Mouse (Mus musculus) thymus, postnatal 36 days (tissue): ENCODE measurements around the gene Cadps2.

Experiments
- DNase-seq, 2 experiments: peaks; one replicate each; pipeline ENCODE4 v3.0.0; 2022; ENCODE audit warnings: mixed read lengths in 2 of 2

Gene Cadps2

DNA sequence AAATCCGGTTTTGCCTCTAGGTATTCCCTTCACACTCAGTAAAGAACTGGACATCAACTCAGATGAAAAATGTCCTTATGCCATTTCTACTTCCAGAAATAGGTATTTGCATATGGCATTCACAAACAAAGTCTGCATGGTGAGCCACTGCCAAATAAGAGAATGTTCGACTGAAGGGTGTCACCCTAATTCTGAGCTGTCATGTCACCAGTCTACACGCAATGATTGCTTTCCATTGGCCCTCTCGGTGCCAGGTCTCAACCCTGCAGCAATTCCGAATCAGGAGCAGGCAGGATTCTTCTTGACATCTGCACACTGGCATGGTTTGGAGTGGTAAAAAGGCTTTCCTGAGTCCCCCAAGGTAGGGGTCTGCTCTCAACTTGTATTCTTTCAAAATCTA lies 316.7 kb downstream of the Cadps2 start:
- DNase-seq, result no peak

DNA sequence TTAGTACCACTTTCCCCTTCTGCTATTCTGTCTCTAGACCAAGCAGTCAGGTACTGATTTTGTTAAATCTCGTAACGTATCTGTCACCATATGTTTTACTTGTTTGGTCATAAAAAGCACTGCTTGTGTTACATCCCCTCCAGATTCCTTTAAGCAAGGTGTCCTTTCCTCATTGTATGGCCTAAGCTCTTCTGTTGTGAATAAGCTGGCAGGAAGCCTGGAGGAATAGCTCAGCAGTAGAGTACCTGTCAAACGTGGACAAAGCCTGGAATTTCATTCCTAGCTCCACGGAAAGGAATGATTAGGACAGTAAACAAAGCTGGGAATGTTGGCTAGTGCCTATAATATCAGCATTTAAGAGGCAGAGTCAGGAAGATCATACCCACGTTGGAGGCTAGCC lies 340.6 kb downstream of the Cadps2 start:
- DNase-seq, result no peak

DNA sequence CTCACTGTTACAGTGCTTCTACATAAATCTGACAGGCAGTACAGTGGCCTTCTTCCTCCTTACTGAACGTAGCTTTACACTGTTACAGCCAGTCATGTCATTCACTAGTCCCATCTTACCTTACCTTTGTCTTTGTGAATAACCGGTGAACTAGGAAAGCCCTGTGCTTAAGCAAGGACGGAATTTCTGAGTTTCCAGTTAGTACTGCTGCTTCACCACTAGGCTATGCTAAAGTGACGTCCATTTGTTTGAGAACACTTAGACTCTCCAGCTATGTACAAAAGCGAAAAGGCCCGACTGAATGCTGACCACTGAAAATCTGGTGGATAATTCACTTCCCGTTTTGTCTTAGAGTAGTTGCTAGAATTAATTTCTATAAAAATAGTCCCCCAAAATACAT lies 347.4 kb downstream of the Cadps2 start:
- DNase-seq, result no peak

DNA sequence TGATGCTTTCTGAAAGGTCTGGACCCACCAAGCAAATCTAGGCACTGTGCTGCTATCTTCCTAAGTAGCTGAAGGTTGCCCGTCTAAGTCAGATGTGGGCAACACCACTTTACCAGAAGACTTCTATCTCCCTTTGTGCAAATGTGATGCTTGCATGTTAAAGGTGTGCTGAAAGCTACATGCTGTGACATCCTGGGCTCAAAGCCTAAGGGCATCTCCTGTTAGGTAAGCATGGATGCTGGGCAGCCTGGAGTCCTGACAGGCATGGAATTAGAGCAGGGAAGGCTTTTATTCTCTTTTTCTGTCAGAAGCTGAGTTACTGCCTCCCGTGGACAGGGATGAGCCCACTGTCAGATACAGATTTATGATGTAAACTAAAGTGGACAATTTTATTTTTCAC lies 348.8 kb downstream of the Cadps2 start:
- DNase-seq, result no peak

DNA sequence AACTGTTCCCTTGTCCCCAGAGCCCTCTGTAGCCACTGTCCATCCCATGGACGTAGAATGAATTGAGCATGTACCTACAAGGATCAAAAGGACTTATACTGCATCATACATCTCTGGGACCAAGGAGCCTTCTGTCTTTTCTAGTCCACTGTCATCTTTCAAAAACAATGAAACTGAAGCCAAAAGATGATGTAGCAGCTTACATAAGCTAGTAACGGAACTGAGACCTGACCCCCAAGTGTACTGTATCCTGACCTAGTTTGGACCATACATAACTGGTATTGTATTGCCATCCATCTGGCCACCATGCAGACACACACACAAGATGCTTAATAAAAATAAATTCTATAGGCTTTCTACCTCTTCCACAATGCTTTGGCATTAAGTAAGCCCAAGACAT lies 350.2 kb downstream of the Cadps2 start:
- DNase-seq, result no peak

DNA sequence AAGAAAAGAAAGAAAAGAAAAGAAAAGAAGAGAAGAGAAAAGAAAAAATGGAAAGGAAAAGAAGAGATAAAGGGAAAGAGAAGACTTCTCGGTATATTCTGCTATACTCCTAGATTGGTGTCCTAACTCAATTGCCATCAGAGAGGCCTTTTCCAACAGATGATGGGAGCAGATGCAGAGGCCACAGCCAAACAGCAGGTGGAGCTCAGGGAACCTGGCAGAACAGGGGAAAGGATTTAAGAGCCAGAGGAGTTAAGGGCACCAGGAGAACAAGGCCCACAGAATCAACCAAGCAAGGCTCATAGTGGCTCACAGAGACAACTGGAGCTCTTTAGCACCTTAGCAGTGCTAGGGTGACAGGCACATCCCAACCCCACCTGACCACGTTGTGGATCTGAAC lies 366.5 kb downstream of the Cadps2 start:
- no peak for DNase-seq

DNA sequence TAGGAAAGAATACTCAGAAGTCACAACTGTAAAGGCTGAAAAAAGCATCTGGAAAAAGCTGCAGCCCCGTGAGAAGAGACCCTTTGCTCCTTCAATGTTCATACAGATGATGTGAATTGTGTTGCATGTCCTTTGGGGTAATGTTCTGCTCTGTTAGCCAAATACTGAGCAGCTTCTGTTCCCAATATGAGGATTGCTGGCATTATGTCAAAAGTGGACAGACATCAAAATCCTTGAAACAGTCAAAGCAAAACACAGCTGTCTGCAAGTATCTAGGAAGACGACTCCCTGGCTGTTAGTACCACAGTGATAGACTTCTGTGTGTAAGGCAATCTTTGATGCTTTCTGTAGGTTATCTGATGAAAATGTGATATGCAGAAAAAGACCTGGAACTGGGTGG lies 367.4 kb downstream of the Cadps2 start:
- DNase-seq, result no peak

DNA sequence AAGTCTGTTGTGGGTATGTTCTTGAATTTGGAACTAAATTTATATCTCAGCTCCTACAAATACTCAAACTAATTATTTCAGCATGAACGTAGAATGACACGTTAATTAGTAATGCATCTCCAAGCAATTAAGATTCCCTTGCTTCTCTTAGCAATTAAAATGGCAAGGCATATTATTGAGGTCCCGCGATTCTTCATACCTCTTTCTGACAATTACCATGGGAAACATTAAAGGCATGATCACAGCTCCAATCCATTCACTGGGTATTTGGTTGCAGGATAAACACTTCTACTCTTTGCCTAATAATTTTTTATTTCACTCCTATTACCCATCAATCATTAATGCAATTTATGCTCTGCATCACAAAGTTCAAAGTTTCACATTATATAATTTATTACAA lies 371.3 kb downstream of the Cadps2 start:
- no peak for DNase-seq

DNA sequence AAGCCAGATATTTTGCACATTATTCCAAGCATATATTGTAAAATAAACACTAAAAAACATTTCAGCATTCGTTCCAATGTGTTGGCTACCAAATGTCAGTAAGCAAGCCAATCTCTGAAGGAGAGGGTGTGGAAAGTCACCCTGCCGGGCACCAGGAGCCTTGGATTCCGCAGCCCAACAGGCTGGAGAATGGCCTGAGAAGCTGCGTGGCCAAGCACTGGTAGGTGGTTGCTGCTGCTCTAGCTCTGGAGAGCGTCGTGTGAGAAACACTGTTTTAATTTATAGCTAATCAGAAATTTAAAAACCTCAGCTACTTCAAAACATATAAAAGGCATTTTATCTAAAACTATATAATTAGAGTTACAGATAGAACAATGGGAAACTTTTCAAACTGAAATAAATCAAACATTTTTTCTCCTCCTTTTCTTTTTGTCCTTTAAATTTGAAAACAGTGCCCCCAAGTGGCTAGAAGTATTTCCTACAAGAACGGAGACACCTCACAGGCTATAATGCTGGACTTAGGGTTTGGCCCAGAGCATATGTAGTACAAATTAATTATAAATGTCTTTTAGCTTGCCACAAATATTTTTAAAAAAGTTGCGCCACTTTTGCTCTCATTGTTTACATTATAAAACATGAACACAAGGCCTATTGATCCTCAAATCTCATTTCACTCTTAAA lies 376.5 kb downstream of the Cadps2 start:
- no peak for DNase-seq

DNA sequence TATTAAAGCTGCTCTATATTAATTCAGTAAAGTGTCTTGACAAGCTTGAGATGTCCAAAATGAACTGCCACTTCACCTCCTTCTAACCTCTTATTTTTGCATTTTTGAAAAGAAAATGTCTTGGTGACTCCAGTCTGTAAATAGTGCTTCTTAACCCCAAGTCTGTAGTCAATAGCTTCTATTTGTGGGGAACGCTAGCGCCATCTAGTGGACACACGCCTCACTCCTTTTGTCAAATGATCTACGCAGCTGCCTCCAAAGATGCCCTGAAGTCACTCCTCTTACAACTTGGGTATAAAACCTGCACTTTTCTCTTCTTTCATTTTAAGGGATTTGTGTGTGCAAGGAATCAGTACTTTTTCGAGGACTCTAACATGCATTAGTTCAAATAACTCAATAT lies 381.5 kb downstream of the Cadps2 start:
- no peak for DNase-seq

DNA sequence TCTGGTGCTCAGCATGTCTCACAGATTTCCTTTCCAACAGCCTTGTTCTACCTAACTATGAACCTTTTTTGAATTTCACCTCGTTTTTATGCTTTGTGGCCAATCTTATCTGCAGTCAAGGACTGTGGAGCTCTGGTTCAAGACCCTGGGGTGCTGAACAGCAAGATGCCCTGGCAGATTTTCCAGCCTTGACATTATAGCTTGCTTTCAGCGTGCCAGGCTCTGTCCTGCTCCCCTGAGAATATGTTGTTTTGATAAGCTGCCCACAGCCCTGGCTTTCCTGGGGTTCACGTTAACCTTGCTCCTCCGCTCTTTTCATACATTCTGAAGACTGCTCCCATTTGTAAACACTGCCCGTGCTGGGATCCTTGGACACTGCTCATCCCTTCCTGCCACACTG lies 385.3 kb downstream of the Cadps2 start:
- DNase-seq, result no peak

DNA sequence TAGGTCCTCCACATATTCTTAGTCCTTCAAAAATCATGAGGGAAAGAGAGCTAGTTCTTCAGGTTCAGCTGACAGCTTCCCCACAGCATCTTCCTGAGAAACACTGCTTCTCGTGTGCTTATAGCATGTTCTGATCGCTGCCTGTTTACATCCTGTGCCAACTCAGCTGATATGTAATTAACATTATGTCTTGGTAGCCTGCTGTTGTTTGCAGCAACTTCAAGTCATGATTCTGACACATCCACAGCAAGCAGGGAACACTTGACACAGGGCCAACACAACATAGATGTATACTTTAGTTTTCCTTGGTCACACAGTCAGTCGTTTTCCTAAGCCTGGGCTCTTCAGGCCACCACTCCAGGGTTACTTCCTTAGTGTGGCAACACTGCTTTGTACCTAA lies 399.3 kb downstream of the Cadps2 start:
- no peak for DNase-seq

DNA sequence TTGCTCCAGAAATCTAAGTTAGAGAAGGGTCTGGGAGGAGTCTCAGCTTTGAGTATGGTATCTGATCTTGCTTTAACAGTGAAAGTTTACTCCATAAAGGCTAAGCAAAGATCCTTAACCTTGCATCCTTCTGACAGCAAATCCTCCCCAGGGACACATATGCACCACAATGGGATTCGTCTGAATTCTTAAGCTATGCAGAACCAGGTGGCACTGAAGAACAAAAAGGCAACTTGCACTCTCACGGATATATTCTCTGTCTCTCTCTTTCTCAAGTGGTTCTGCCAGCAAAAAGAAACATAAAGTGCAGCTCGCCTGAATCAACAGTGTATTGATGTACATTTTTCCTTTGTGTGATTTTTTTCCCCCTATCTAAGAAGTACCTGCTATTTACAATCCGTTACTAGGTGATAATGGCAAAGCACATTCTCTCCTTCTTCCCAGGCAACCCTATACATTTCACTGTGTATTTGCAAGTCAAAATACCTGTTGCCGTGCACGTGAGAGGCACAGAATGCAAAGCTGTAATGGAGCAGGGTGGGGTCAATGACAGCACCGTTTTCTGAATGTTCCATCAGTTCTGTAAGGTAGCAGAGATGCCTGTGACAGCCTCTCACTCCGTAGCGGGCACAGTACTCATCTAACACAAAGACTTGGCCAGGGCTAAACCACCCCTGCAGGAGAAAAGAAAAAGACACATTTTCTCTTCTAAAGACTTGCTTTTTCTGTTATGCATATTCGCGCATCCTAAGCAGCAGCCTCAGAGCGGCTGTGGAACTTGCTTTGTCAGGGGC lies 428.8 kb downstream of the Cadps2 start:
- DNase-seq, result no peak

DNA sequence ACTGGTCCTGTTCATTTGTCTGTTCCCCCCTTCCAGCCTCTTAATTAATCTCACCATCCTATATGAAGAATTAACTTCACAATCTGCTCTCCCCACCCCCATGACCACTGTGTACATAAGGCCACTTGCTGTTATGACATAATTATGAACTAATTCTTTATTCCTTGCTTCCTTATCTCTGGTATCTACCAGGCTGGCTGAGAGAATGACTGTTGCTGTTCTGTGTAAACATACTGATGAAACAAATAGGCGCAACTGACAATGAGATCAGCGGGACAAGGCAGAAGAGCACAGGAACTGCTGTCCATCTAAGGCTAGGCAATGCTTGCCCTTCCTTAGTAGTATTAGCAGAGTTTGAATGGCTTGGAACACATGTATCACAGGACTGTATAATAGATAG lies 445.1 kb downstream of the Cadps2 start:
- DNase-seq, result no peak

DNA sequence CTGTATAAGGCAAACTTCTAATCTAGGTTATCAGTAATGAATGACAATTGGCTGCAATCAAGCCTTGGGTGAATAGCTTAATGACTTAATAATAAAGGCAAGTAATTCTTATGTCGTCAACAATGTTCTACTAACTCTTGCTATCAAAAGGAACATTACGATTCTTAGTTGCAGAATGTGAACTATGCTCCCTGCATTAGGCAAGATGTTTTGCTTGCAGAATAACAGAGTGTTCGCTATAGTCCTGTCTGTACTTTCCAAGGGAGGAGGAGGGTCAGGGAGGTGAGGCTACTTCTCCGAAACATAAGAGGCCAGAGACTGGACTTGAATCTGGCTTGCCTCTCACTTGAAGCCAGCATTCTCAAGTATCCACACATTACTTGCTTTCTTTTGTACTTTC lies 446.5 kb downstream of the Cadps2 start:
- no peak for DNase-seq

DNA sequence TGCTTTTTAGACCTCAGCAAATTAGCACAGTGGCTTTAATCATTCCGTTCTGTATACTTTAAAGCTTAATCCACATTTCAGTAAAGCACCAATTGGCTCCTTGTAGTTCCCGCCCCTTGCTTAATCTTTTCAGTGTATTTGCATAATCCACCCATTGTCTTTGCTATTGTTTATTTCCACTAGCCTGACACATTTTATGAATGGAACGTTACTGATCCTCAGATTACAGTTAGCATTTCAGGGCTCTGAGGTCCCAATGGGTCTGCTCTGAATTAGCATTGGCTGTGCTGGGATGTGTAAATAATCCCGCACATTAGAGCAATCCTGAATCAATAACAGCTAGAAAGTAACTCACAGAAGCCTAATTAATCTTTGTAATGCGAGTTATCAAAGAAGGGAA lies 452.5 kb downstream of the Cadps2 start:
- DNase-seq, result no peak

DNA sequence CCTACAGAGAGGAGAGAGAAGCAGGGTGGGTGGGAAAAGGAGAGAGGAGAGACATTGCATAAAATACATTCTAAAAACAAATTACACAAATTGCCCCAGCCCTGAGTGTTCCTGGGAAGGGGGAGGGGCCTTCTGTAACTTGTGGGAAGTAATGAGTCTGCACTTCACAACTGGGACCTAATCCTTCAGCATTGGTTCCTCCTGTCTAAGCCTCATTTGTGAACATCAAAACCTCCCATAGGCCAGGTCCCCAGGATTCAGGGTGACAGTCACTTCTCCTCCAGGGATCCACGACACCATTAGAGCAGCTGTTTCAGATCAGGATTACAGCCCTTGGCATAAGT lies 456.2 kb downstream of the Cadps2 start:
- DNase-seq, result no peak

DNA sequence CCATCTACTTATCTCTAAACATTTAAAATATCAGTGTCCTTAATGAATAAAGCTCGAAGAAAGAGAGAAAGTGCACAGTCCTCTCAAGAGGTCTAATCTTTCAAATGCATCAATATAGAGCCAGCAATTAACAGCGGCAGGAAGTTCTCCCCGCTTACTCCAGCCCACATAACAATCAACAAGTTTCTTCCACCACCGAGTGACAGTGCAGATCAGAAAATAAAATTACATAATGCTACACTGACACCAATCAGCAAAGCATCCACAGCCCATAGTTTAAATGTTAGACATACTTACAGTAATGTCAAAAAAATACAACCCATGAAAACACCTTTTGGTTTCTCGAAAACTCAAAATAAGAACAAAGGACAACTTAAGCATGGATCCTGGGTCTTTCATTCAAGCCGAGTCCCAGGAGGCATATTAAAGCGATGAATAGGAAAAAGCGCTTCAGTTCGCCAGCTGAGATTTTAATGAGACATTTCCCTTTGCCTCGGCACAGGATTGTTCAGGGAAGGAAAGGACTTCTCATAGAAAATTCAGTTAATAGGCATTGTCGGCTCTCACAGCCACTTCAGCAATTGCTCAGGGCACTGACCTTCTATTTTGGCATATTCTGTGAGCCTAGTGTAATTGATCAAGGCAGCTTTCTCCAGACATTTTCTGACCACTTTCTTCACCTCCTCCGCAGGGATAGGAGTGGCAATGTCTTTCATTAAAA lies 456.8 kb downstream of the Cadps2 start:
- DNase-seq, result no peak

DNA sequence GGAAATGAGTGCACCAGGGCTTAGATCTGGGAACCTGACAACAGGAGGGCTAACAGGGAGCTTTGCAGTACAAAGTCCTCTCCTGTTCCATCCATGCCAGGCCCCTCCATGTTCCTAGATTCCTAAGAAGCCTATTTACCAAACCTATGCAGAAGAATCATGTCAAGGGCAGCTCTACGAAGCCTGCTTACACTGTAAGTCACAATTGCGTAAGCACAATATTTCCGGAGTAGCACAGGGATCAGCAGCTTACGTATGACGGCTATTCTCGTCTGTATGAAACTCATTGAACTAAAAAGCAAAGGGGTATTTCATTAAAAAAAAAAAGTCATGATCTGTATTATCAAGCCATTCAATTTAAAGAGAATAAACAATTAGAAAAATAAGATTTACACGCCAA lies 462.9 kb downstream of the Cadps2 start:
- no peak for DNase-seq

DNA sequence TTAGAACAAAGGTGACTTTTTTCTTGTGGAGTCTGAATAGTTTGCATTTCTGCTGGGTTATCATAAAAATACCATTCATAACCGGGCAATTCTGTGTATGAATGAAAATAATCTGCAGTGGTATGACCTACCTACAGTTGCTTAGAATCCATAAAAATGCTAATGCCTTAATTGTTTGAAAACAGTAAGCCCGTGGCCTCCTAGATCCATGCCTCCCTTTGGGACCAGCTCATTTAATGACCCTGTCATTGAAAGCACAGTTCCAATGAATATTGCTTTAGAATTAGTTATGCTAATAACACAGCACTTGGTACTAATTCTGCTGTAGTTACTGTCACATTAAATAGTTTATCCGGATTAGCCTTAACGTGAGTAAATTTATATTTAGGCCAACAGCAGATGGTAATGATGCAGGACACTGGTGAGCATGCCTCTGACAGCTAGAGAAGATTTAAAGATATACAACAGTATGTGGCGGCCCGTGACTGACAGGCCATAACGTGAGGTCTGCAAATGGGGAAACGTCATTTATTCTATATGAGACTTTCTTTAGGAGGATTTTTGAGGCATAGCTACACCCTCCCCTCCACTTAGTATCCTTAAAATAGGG lies 477.3 kb downstream of the Cadps2 start:
- DNase-seq, result no peak

DNA sequence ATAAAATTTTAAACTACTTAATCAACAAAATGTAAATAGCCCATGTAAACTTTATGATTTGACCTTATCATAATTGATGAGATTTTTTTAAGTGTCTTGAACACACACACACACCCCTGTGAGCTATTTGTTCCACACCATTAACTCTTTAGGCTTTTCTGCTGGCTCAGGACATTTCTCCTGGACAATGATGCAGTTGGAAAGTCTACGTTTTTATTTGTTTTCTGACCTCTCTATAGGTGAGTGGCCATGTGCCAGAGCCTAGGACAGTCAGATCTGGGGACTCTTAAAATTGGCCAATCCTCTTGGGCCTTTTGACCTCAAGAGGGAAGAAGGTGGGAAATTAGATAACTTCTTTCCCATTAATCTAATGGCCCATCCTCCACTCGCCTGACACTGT lies 478.6 kb downstream of the Cadps2 start:
- no peak for DNase-seq

DNA sequence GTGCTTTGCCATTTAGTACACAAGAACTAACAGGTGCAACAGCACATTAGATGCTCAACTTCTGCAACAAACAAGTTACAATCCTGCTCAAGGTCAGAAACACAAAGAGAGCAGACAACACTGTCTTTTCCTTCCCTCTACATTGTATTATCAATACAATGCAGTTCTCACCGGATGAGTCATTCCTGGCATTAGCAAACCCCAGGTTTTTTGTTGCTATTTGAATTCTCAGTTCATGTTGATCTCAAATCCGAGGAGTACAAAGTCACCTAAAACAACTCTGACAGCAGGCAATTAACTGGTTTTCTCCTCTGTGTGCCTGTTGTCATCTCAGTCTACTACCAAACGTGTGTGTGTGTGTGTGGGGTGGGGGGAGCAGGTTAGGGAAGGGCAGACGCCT lies 483.1 kb downstream of the Cadps2 start:
- DNase-seq, result no peak

DNA sequence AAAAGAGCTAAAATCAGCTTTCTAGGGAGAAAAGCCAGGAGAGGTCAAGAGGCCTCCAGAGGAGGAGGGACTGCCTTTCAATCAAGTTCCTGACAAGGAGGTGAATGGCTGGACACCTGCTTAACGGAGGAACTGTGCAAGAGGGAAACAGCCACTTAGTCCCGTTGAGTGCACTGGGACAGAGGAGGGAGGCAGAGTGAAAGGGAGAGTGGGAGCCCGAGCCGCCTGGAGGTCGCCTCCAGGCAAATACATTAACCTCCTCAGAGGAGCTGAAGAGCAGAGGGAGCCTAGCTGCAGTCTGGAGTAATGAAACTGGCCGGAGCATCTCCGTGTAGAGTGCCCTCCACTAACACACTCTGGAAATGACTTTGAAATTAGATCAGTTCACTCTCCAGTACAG lies 485.7 kb downstream of the Cadps2 start:
- no peak for DNase-seq
